ENCODE assay signal across 8 mouse cellular contexts in the genomic region with DNA sequence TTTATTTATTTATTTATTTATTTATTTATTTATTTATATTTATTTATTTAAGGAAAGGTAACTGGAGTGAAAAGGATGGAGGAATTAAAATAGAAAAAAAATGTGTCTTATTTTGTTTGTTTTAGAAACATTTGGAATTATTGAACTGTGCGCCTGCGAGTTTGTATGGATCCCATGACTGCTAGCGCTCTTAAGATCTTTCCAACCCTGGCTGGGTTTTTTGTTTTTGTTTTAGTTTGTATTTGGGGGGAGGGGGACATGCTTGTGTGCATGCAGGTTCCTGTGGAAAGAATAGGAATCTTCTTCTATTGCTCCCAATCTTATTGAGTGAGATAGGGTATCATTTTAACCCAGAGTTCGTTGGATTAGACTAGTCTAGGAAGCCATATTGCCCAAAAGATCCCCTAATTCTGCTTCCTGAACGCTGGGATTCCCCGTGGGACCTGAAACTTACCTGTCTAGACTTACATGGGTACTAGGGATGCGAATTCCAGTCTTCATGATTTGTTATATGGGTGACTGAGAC. TPM values are rescaled to one million over a fixed set of nuclear protein-coding genes. Genes with fewer than 3 reads are reported as not detected.
DNase-seq lines count a peak whose midpoint lies in the region; ATAC-seq and TF ChIP-seq lines count a peak whose summit lies in the region.

No protein-coding gene starts in this region.

- H3K4me2 ChIP-seq in heart, embryonic 15.5 days, result peak overlapping the region; percentile 62
- H3K4me2 ChIP-seq in liver, postnatal 0 days (ENCODE audit: low read depth, low read length), result peak overlapping the region; percentile 88

- H3K9ac ChIP-seq in heart, embryonic 15.5 days, result no peak overlapping the region
- H3K9ac ChIP-seq in liver, postnatal 0 days (replicated peaks), result peak overlapping the region; percentile 42

- H3K27ac ChIP-seq in gastrocnemius, adult 2 months, result peak overlapping the region; percentile 93
- H3K27ac ChIP-seq in heart, embryonic 15.5 days, result peak overlapping the region; percentile 98; the same call in 1 of the 2 replicates
- no peak overlapping the region for H3K27ac ChIP-seq in liver, postnatal 0 days (ENCODE audit: low read depth)

- intact Hi-C loops in gastrocnemius, adult 2 months (cut with DNase I), result loop anchor here (2.0 kb wide), 1 partner anchor 29 kb away; the partner anchor contains the start of gene Chuk

- H3K4me1 ChIP-seq in heart, embryonic 15.5 days (replicated peaks), result peaks cover 11% of the 10 kb centered on the region
- H3K4me1 ChIP-seq in liver, postnatal 0 days (ENCODE audit: insufficient read depth), result peaks cover 12% of the 10 kb centered on the region

- no peak for DNase-seq in gastrocnemius, adult 2 months
- no peak for DNase-seq in gastrocnemius, adult 18-20 months (ENCODE audit: low spot score)
- DNase-seq in Muller cell, postnatal 12 days (ENCODE audit: inconsistent ontology term), result peak; percentile 18
- DNase-seq in liver, postnatal 0 days, result no peak
- no peak for DNase-seq in thymus, postnatal 4 days
- DNase-seq in spleen, postnatal 4 days (ENCODE audit: low spot score in 2 of 2), result no peak
- no peak for DNase-seq in gastrocnemius, adult 8-10 months (ENCODE audit: low spot score in 2 of 2)

- TF ChIP-seq CTCF in gastrocnemius, adult 2 months (IDR thresholded peaks at IDR 0.05), result no peak
- no peak for TF ChIP-seq CTCF in liver, postnatal 0 days (IDR thresholded peaks at IDR 0.05; ENCODE audit: low read depth)

- H3K27me3 ChIP-seq in heart, embryonic 15.5 days, result no peaks in the 10 kb centered on the region
- H3K27me3 ChIP-seq in liver, postnatal 0 days (ENCODE audit: insufficient read depth, low read length), result no peaks in the 10 kb centered on the region

- no peak for TF ChIP-seq EP300 in liver, postnatal 0 days (IDR thresholded peaks at IDR 0.05; ENCODE audit: low read depth)

- H3K9me3 ChIP-seq in heart, embryonic 15.5 days (replicated peaks), result no peaks in the 10 kb centered on the region
- H3K9me3 ChIP-seq in liver, postnatal 0 days (ENCODE audit: low read length), result no peaks in the 10 kb centered on the region

- 26% methylated on average over 7 of the region's 7 CpGs for WGBS in heart, embryonic 15.5 days
- 39% methylated on average over 7 of the region's 7 CpGs for WGBS in liver, postnatal 0 days (ENCODE audit: insufficient replicate concordance)

- peaks cover 22% of the 10 kb centered on the region for H3K36me3 ChIP-seq in heart, embryonic 15.5 days
- peaks cover 23% of the 10 kb centered on the region for H3K36me3 ChIP-seq in liver, postnatal 0 days (replicated peaks; ENCODE audit: insufficient read depth, low read length)

- peak overlapping the region; percentile 92 for H3K4me3 ChIP-seq in gastrocnemius, adult 2 months
- H3K4me3 ChIP-seq in heart, embryonic 15.5 days, result peak overlapping the region; percentile 83
- H3K4me3 ChIP-seq in liver, postnatal 0 days (ENCODE audit: low read depth, low read length), result peak overlapping the region; percentile 93

- ATAC-seq in heart, embryonic 15.5 days (replicated peaks; ENCODE audit: insufficient number of reproducible peaks, insufficient read depth, low FRiP score, low read depth), result no peak
- peak; percentile 28; the same call in 1 of the 2 replicates for ATAC-seq in liver, postnatal 0 days

RNA-seq across cellular contexts. Expression of gene Cwf19l1, which starts 0.3 kb away (rescaled TPM):
- 1 to 10 TPM; 5.8 to 8.1 TPM for total RNA-seq in gastrocnemius, adult 2 months (2021)
- total RNA-seq in gastrocnemius, adult 18-20 months (2021), result 1 to 10 TPM; 5.1 to 7.4 TPM
- polyA plus RNA-seq in heart, embryonic 15.5 days (2015; fragmentation: Nextera tagmentation; extraction: Ambion mirVana), result 15.8 and 16.0 TPM in 2 replicates
- 12.3 and 12.6 TPM in 2 replicates for polyA plus RNA-seq in liver, postnatal 0 days (2015; fragmentation: Nextera tagmentation; extraction: Ambion mirVana)
- 1 to 10 TPM; 6.3 to 8.0 (median 6.5) TPM for total RNA-seq in gastrocnemius, adult 8-10 months (2022)

RNA-seq across cellular contexts. Expression of gene Bloc1s2, which starts 10.2 kb away (rescaled TPM):
- 10 to 100 TPM; 12.9 to 14.3 TPM for total RNA-seq in gastrocnemius, adult 2 months (2021)
- total RNA-seq in gastrocnemius, adult 18-20 months (2021), result 10 to 100 TPM; 10.5 to 15.4 TPM
- polyA plus RNA-seq in heart, embryonic 15.5 days (2015; fragmentation: Nextera tagmentation; extraction: Ambion mirVana), result 53.0 and 53.5 TPM in 2 replicates
- polyA plus RNA-seq in liver, postnatal 0 days (2015; fragmentation: Nextera tagmentation; extraction: Ambion mirVana), result 31.6 and 33.2 TPM in 2 replicates
- 10 to 100 TPM; 13.0 to 16.2 (median 14.0) TPM for total RNA-seq in gastrocnemius, adult 8-10 months (2022)

RNA-seq across cellular contexts. Expression of gene Chuk, which starts 28.7 kb away (rescaled TPM):
- total RNA-seq in gastrocnemius, adult 2 months (2021), result 10 to 100 TPM; 16.0 to 17.5 TPM
- total RNA-seq in gastrocnemius, adult 18-20 months (2021), result 10 to 100 TPM; 12.0 to 16.3 TPM
- 26.7 and 28.4 TPM in 2 replicates for polyA plus RNA-seq in heart, embryonic 15.5 days (2015; fragmentation: Nextera tagmentation; extraction: Ambion mirVana)
- polyA plus RNA-seq in liver, postnatal 0 days (2015; fragmentation: Nextera tagmentation; extraction: Ambion mirVana), result 27.7 and 29.6 TPM in 2 replicates
- total RNA-seq in gastrocnemius, adult 8-10 months (2022), result 10 to 100 TPM; 11.9 to 18.3 (median 14.9) TPM

RNA-seq across cellular contexts. Expression of gene Pkd2l1, which starts 56.2 kb away (rescaled TPM):
- total RNA-seq in gastrocnemius, adult 2 months (2021), result not detected
- total RNA-seq in gastrocnemius, adult 18-20 months (2021), result not detected
- polyA plus RNA-seq in heart, embryonic 15.5 days (2015; fragmentation: Nextera tagmentation; extraction: Ambion mirVana), result not detected in 2 replicates
- polyA plus RNA-seq in liver, postnatal 0 days (2015; fragmentation: Nextera tagmentation; extraction: Ambion mirVana), result not detected in 2 replicates
- total RNA-seq in gastrocnemius, adult 8-10 months (2022), result not detected
